Mouse (Mus musculus) C2C12 (cell line): Measurements from ENCODE around the gene Fbxw4.

ENCODE experiments used
- CTCF ChIP-seq: IDR thresholded peaks from one replicate; pipeline ENCODE4 v1.5.1; 2011; ENCODE audit not compliant: control insufficient read depth, insufficient read depth, insufficient read length
- MAX ChIP-seq: IDR thresholded peaks from one replicate; pipeline ENCODE4 v1.6.1; 2011; ENCODE audit warnings: mild to moderate bottlenecking, control low read depth
- USF1 ChIP-seq: IDR thresholded peaks from one replicate; pipeline ENCODE4 v1.6.1; 2011; ENCODE audit warnings: low read depth, mild to moderate bottlenecking, control low read depth, moderate library complexity

- TF ChIP-seq CTCF (no peak), MAX (no peak), USF1 (no peak)
These were observed 57.5 kb downstream of the Fbxw4 start for GRCm38 (mm10) chr19:45602606-45603005.
